Comparison of ENCODE assay signal across 10 mouse cellular contexts in genomic region chr10:81465265-81465645, GRCm38 (mm10). TPM values are rescaled to one million over a fixed set of nuclear protein-coding genes. Genes with fewer than 3 reads are reported as not detected.
DNase-seq lines count a peak whose midpoint lies in the region; ATAC-seq lines count a peak whose summit lies in the region.
"Had no signal": no experiment of that assay in that cellular context is flagged by ENCODE, and none has a peak within 500 bp of the region (broad histone marks: within the 10 kb centered on the region; RNA-seq: fewer than 3 reads in every experiment).

No protein-coding gene starts in this region.

- peaks cover 42% of the 10 kb centered on the region for H3K4me1 ChIP-seq in midbrain, embryonic 10.5 days
- H3K4me1 ChIP-seq in midbrain, embryonic 14.5 days (ENCODE audit: control insufficient read depth, insufficient read depth, low read length) = peaks cover 7% of the 10 kb centered on the region; the same call in 1 of the 2 replicates

- H3K4me2 ChIP-seq in midbrain, embryonic 14.5 days (ENCODE audit: low read length) = no peak overlapping the region

- peaks cover 93% of the 10 kb centered on the region for H3K27me3 ChIP-seq in midbrain, embryonic 10.5 days (ENCODE audit: low read depth, poor library complexity, severe bottlenecking)
- H3K27me3 ChIP-seq in midbrain, embryonic 14.5 days (ENCODE audit: control insufficient read depth, insufficient read depth, low read length) = peaks cover 35% of the 10 kb centered on the region

- WGBS in midbrain, embryonic 10.5 days = 2% methylated on average over 5 of the region's 5 CpGs
- 4% methylated on average over 5 of the region's 5 CpGs for WGBS in midbrain, embryonic 14.5 days

- DNase-seq in cerebellum, adult 9-11 months = peak; percentile 43
- DNase-seq in cerebellum, adult 9-10 months = no peak
- DNase-seq in midbrain, embryonic 10.5 days (ENCODE audit: low spot score) = peak; percentile 20
- no peak for DNase-seq in midbrain, embryonic 14.5 days
- DNase-seq in adrenal gland, postnatal 25 days = no peak
- no peak for DNase-seq in urinary bladder, postnatal 36 days (ENCODE audit: low spot score in 2 of 2)

- H3K9ac ChIP-seq in midbrain, embryonic 14.5 days (replicated peaks; ENCODE audit: low read length) = no peak overlapping the region
- H3K9ac ChIP-seq: embryonic facial prominence, embryonic 13.5 days; limb, embryonic 15.5 days had no signal

- 0 out of 2 replicates have a peak, but pooled peaks cover 4% of the 10 kb centered on the region for H3K36me3 ChIP-seq in midbrain, embryonic 10.5 days
- H3K36me3 ChIP-seq in midbrain, embryonic 14.5 days (ENCODE audit: control insufficient read depth, insufficient read depth, low read length) = peaks cover 68% of the 10 kb centered on the region
- H3K36me3 ChIP-seq: embryonic facial prominence, embryonic 13.5 days; limb, embryonic 15.5 days had no signal

- ATAC-seq in midbrain, embryonic 14.5 days (ENCODE audit: low FRiP score, low TSS enrichment) = no peak
- peak; percentile 46 for ATAC-seq in granulocyte monocyte progenitor cell, adult 5-6 weeks (replicated peaks; ENCODE audit: poor library complexity, severe bottlenecking)
- peak; percentile 32 for ATAC-seq in megakaryocyte progenitor cell, adult 5-6 weeks (replicated peaks; ENCODE audit: poor library complexity)

- no peak overlapping the region for H3K27ac ChIP-seq in midbrain, embryonic 10.5 days (replicated peaks)
- H3K27ac ChIP-seq in midbrain, embryonic 14.5 days (replicated peaks; ENCODE audit: low read depth, low read length) = no peak overlapping the region
- H3K27ac ChIP-seq: embryonic facial prominence, embryonic 13.5 days; limb, embryonic 15.5 days had no signal

- H3K4me3 ChIP-seq in midbrain, embryonic 10.5 days = no peak overlapping the region
- no peak overlapping the region for H3K4me3 ChIP-seq in midbrain, embryonic 14.5 days (replicated peaks; ENCODE audit: low read depth, low read length)

- no peaks in the 10 kb centered on the region for H3K9me3 ChIP-seq in midbrain, embryonic 10.5 days (replicated peaks)
- no peaks in the 10 kb centered on the region for H3K9me3 ChIP-seq in midbrain, embryonic 14.5 days (ENCODE audit: control insufficient read depth, low read length)
- H3K9me3 ChIP-seq: embryonic facial prominence, embryonic 13.5 days; limb, embryonic 15.5 days had no signal

RNA-seq across cellular contexts. Expression of gene Nfic, which starts 9.8 kb away (rescaled TPM):
- 8.7 and 11.7 TPM in 2 replicates for polyA plus RNA-seq in midbrain, embryonic 10.5 days (2016; fragmentation: Nextera tagmentation; extraction: Ambion mirVana)
- 11.2 and 13.7 TPM in 2 replicates for polyA plus RNA-seq in midbrain, embryonic 14.5 days (2014; fragmentation: Nextera tagmentation; extraction: Ambion mirVana)
- total RNA-seq in granulocyte monocyte progenitor cell, adult 5-6 weeks (2014; fragmentation: Nextera tagmentation) = 39.6 and 41.7 TPM in 2 replicates
- total RNA-seq in granulocyte monocyte progenitor cell, adult 5-6 weeks (2017) = 5.3 and 10.5 TPM in 2 replicates
- 35.5 and 36.8 TPM in 2 replicates for total RNA-seq in megakaryocyte progenitor cell, adult 5-6 weeks (2015)
- 4.0 and 5.0 TPM in 2 replicates for total RNA-seq in megakaryocyte progenitor cell, adult 5-6 weeks (2017)
- 100 and 129 TPM in 2 replicates for total RNA-seq in adrenal gland, postnatal 25 days (2021)

RNA-seq across cellular contexts. Expression of gene Celf5, which starts 17.3 kb away (rescaled TPM):
- 5.0 and 10.8 TPM in 2 replicates for polyA plus RNA-seq in midbrain, embryonic 10.5 days (2016; fragmentation: Nextera tagmentation; extraction: Ambion mirVana)
- 61.3 and 117 TPM in 2 replicates for polyA plus RNA-seq in midbrain, embryonic 14.5 days (2014; fragmentation: Nextera tagmentation; extraction: Ambion mirVana)
- not detected in 2 replicates for total RNA-seq in granulocyte monocyte progenitor cell, adult 5-6 weeks (2014; fragmentation: Nextera tagmentation)
- not detected in 2 replicates for total RNA-seq in granulocyte monocyte progenitor cell, adult 5-6 weeks (2017)
- total RNA-seq in megakaryocyte progenitor cell, adult 5-6 weeks (2015) = 0.10 TPM in 1 of 2 replicates, not detected in the other
- total RNA-seq in megakaryocyte progenitor cell, adult 5-6 weeks (2017) = not detected in 2 replicates
- 0.43 and 1.2 TPM in 2 replicates for total RNA-seq in adrenal gland, postnatal 25 days (2021)

RNA-seq across cellular contexts. Expression of gene Ncln, which starts 30.9 kb away (rescaled TPM):
- 84.5 and 87.5 TPM in 2 replicates for polyA plus RNA-seq in midbrain, embryonic 10.5 days (2016; fragmentation: Nextera tagmentation; extraction: Ambion mirVana)
- 51.6 and 51.8 TPM in 2 replicates for polyA plus RNA-seq in midbrain, embryonic 14.5 days (2014; fragmentation: Nextera tagmentation; extraction: Ambion mirVana)
- total RNA-seq in granulocyte monocyte progenitor cell, adult 5-6 weeks (2014; fragmentation: Nextera tagmentation) = 124 and 140 TPM in 2 replicates
- total RNA-seq in granulocyte monocyte progenitor cell, adult 5-6 weeks (2017) = 83.1 and 128 TPM in 2 replicates
- 81.2 and 99.2 TPM in 2 replicates for total RNA-seq in megakaryocyte progenitor cell, adult 5-6 weeks (2015)
- total RNA-seq in megakaryocyte progenitor cell, adult 5-6 weeks (2017) = 85.6 and 101 TPM in 2 replicates
- 120 and 128 TPM in 2 replicates for total RNA-seq in adrenal gland, postnatal 25 days (2021)

RNA-seq across cellular contexts. Expression of gene S1pr4, which starts 34.7 kb away (rescaled TPM):
- polyA plus RNA-seq in midbrain, embryonic 10.5 days (2016; fragmentation: Nextera tagmentation; extraction: Ambion mirVana) = 0.37 and 0.89 TPM in 2 replicates
- 0.34 and 0.47 TPM in 2 replicates for polyA plus RNA-seq in midbrain, embryonic 14.5 days (2014; fragmentation: Nextera tagmentation; extraction: Ambion mirVana)
- total RNA-seq in granulocyte monocyte progenitor cell, adult 5-6 weeks (2014; fragmentation: Nextera tagmentation) = 7.8 and 10.5 TPM in 2 replicates
- total RNA-seq in granulocyte monocyte progenitor cell, adult 5-6 weeks (2017) = 7.0 and 9.2 TPM in 2 replicates
- 8.3 and 8.9 TPM in 2 replicates for total RNA-seq in megakaryocyte progenitor cell, adult 5-6 weeks (2015)
- total RNA-seq in megakaryocyte progenitor cell, adult 5-6 weeks (2017) = 6.2 and 9.5 TPM in 2 replicates
- 0.85 and 1.4 TPM in 2 replicates for total RNA-seq in adrenal gland, postnatal 25 days (2021)

RNA-seq across cellular contexts. Expression of gene Gna15, which starts 58.8 kb away (rescaled TPM):
- polyA plus RNA-seq in midbrain, embryonic 10.5 days (2016; fragmentation: Nextera tagmentation; extraction: Ambion mirVana) = 0.53 and 0.85 TPM in 2 replicates
- 0.69 and 0.88 TPM in 2 replicates for polyA plus RNA-seq in midbrain, embryonic 14.5 days (2014; fragmentation: Nextera tagmentation; extraction: Ambion mirVana)
- 30.0 and 31.7 TPM in 2 replicates for total RNA-seq in granulocyte monocyte progenitor cell, adult 5-6 weeks (2014; fragmentation: Nextera tagmentation)
- 23.8 and 34.6 TPM in 2 replicates for total RNA-seq in granulocyte monocyte progenitor cell, adult 5-6 weeks (2017)
- 29.4 and 31.9 TPM in 2 replicates for total RNA-seq in megakaryocyte progenitor cell, adult 5-6 weeks (2015)
- total RNA-seq in megakaryocyte progenitor cell, adult 5-6 weeks (2017) = 28.7 and 28.9 TPM in 2 replicates
- 0.61 TPM in 1 of 2 replicates, not detected in the other for total RNA-seq in adrenal gland, postnatal 25 days (2021)

Comparison
In these comparisons a context has a peak if more than half of its experiments do, and no peak if none do; other contexts are left out.
1. DNase-seq: peak in cerebellum, adult 9-11 months (single experiment) and midbrain, embryonic 10.5 days (single experiment); none in cerebellum, adult 9-10 months (single experiment), midbrain, embryonic 14.5 days (single experiment), adrenal gland, postnatal 25 days (single experiment) and urinary bladder, postnatal 36 days (0 of 2).